Comparison of ENCODE assay signal across 22 mouse cellular contexts in genomic region chr3:138587137-138587536, GRCm38 (mm10).
"Had no signal": no experiment of that assay in that cellular context is flagged by ENCODE, and none has a peak within 500 bp of the region (broad histone marks: within the 10 kb centered on the region; RNA-seq: fewer than 3 reads in every experiment).

No protein-coding gene starts in this region.

- H3K4me3 ChIP-seq: heart, embryonic 10.5 days; heart, embryonic 12.5 days; hindbrain, embryonic 13.5 days; hindbrain, embryonic 15.5 days; kidney, embryonic 15.5 days; limb, embryonic 13.5 days; limb, embryonic 15.5 days; liver, embryonic 12.5 days had no signal

- H3K4me1 ChIP-seq: hindbrain, embryonic 15.5 days; kidney, embryonic 15.5 days; limb, embryonic 13.5 days; limb, embryonic 15.5 days; liver, embryonic 12.5 days had no signal

- H3K27me3 ChIP-seq: heart, embryonic 12.5 days; hindbrain, embryonic 13.5 days; hindbrain, embryonic 15.5 days; kidney, embryonic 15.5 days; limb, embryonic 13.5 days; limb, embryonic 15.5 days; liver, embryonic 12.5 days had no signal

- DNase-seq: forebrain, postnatal 0 days; gastrocnemius, postnatal 36 days; heart, adult 18-20 months; heart, postnatal 10 days; kidney, adult 11 months; kidney, adult 2 months; kidney, adult 9 months; kidney, postnatal 14 days; kidney, postnatal 36 days; layer of hippocampus, adult 9-11 months; layer of hippocampus, postnatal 36 days; left cerebral cortex, postnatal 4 days had no signal

- H3K36me3 ChIP-seq: heart, embryonic 10.5 days; heart, embryonic 12.5 days; hindbrain, embryonic 13.5 days; hindbrain, embryonic 15.5 days; kidney, embryonic 15.5 days; limb, embryonic 13.5 days; limb, embryonic 15.5 days; liver, embryonic 12.5 days had no signal

- H3K27ac ChIP-seq: heart, embryonic 10.5 days; hindbrain, embryonic 13.5 days; hindbrain, embryonic 15.5 days; hindbrain, postnatal 0 days; kidney, embryonic 15.5 days; kidney, postnatal 0 days; limb, embryonic 13.5 days; limb, embryonic 15.5 days; liver, embryonic 12.5 days had no signal
